Mouse (Mus musculus): ENCODE measurements around the gene Speer4f1.

- TF ChIP-seq GATA1 (IDR thresholded peaks at IDR 0.05; ENCODE audit: low read length), result no peak
- TF ChIP-seq TAL1 (IDR thresholded peaks at IDR 0.05; ENCODE audit: low read length), result no peak
Measured at GRCm38 (mm10) chr5:17454059-17454458, 21.8 kb upstream of the Speer4f1 start.

Data from erythroblast, embryonic 14.5 days (primary cell).